Mouse (Mus musculus) ES-Bruce4 (cell line): ENCODE results near the gene Mpp2. TPM values are rescaled to one million over a fixed set of nuclear protein-coding genes. Genes with fewer than 3 reads are reported as not detected.

Experiments
- H3K27ac ChIP-seq: 2 replicates; pipeline ENCODE4 v1.5.1; 2012; ENCODE audit warnings: low read length, inconsistent platforms; ENCODE audit not compliant: insufficient read depth
- H3K27me3 ChIP-seq: 2 replicates; pipeline ENCODE4 v1.6.1; 2012; ENCODE audit warnings: mild to moderate bottlenecking, low read length, inconsistent platforms; ENCODE audit not compliant: control insufficient read depth, poor library complexity, insufficient read depth, severe bottlenecking
- H3K36me3 ChIP-seq: 2 replicates; pipeline ENCODE4 v1.6.1; 2012; ENCODE audit warnings: inconsistent platforms, mild to moderate bottlenecking, low read length, moderate library complexity; ENCODE audit not compliant: control insufficient read depth, poor library complexity, insufficient read depth, severe bottlenecking
- H3K4me1 ChIP-seq: one replicate; pipeline ENCODE4 v1.8.1; 2011; ENCODE audit warnings: low read length; ENCODE audit not compliant: control insufficient read depth, insufficient read depth
- H3K4me3 ChIP-seq: 2 replicates; pipeline ENCODE4 v1.5.1; 2011; ENCODE audit warnings: low read depth, mild to moderate bottlenecking, low read length
- H3K9ac ChIP-seq: 2 replicates; pipeline ENCODE4 v1.6.1; 2012; ENCODE audit warnings: low read depth, mild to moderate bottlenecking, inconsistent platforms; ENCODE audit not compliant: poor library complexity, severe bottlenecking
- H3K9me3 ChIP-seq: replicated peaks from 2 replicates; pipeline ENCODE4 v1.6.1; 2012; ENCODE audit warnings: mild to moderate bottlenecking, low read length, inconsistent platforms; ENCODE audit not compliant: control insufficient read depth, poor library complexity, insufficient read depth, severe bottlenecking
- CTCF ChIP-seq: IDR thresholded peaks from one replicate; pipeline ENCODE4 v1.8.1; 2011; ENCODE audit warnings: low read depth, low read length
- EP300 ChIP-seq: IDR thresholded peaks from 2 replicates; pipeline ENCODE4 v1.6.1; 2011; ENCODE audit warnings: low read depth, low read length; ENCODE audit not compliant: insufficient read depth
- POLR2A ChIP-seq: IDR thresholded peaks from one replicate; pipeline ENCODE4 v1.8.1; 2011; ENCODE audit warnings: low read length; ENCODE audit not compliant: insufficient read depth
- polyA plus RNA-seq: library from polyadenylated mRNA; stranded (reverse); fragments of >200 nt; gene quantifications from 2 replicates; pipeline ENCODE4 v1.2.4, GENCODE M21; 2011; ENCODE audit warnings: low read depth; ENCODE audit not compliant: missing spikeins, insufficient read depth, insufficient read length

Gene Mpp2
- polyA plus RNA-seq, 1 experiment, result 3.6 TPM

DNA sequence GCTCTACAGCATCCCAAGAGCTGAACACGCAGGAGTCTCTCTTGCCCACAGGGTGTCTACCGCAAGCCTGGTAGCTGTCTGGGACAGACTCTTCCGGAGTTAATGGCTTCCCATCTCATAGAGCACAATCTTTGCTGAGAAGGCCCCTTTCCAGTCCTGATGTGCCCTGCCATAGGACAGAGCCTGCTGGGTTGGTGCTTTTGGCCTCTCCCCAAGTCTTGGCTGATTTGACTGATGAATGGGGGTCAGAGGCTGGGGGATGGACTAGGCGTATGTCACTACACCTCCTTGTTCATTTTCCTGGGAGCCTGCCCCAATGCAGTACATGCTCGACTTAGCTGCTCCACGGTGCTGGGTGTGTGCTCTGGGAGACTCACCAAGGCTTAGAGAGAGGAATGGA is 50.5 kb downstream of the Mpp2 start:
- Histone ChIP-seq H3K9ac (no peak overlapping the region), H3K27me3 (no peaks in the 10 kb centered on the region)
- TF ChIP-seq CTCF, result no peak
- TF ChIP-seq EP300, result no peak
- no peak for TF ChIP-seq POLR2A

DNA sequence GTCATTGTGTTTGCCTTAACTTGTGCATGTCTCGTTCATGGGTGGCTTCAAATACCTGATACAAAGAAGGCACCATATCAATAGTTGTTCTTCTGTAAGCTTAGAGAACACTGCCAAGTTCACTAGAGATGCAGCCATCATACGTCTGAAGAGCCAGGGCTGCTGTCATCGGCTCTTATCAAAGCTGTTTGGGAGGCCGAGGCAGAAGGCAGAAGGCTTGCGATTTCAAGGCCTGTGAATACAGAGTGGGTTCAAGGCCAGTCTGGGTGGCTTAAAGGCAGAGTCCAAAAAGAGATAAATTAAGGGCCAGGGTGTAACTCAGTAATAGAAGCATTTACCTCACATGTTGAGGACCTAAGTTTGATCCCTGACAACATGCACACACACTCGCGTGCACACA is 52.0 kb downstream of the Mpp2 start:
- Histone ChIP-seq H3K4me1 (peaks cover 1% of the 10 kb centered on the region), H3K27me3 (no peaks in the 10 kb centered on the region), H3K9me3 (no peaks in the 10 kb centered on the region), H3K9ac (no peak overlapping the region), H3K36me3 (no peaks in the 10 kb centered on the region), H3K4me3 (no peak overlapping the region), H3K27ac (no peak overlapping the region)
- no peak for TF ChIP-seq POLR2A
- no peak for TF ChIP-seq CTCF
- no peak for TF ChIP-seq EP300

More for the DNA sequence above, 50.5 kb downstream of the Mpp2 start:
- Histone ChIP-seq H3K9me3 (no peaks in the 10 kb centered on the region), H3K4me3 (no peak overlapping the region), H3K36me3 (no peaks in the 10 kb centered on the region), H3K27ac (no peak overlapping the region), H3K4me1 (peaks cover 1% of the 10 kb centered on the region)

DNA sequence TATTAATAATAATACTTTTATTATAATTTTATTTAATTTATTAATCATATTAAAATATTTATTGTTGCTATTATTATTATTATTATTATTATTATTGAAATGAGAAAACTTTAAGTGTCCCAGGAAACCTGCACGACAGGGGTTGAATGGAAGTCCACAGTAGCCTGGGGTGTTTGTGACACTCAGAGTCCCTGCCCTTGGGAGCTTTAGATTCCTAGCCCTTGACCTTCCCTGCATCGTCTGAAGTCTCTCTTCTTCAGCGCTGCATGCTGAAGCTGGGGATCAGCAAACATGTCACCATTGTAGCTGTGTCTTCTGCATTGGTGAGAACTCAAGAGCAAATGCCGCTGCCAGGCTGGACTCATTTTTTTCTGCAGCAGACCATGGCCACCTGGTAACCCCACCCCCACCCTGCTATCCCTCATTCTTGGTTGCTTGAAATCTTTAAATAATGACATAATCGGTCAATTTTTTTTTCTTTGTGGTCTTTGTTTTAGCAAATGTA is 52.8 kb downstream of the Mpp2 start:
- H3K9ac ChIP-seq, result no peak overlapping the region
- H3K36me3 ChIP-seq, result no peaks in the 10 kb centered on the region
- TF ChIP-seq EP300 (no peak), POLR2A (no peak), CTCF (no peak)
- H3K27ac ChIP-seq, result no peak overlapping the region
- no peaks in the 10 kb centered on the region for H3K27me3 ChIP-seq
- no peak overlapping the region for H3K4me3 ChIP-seq
- H3K9me3 ChIP-seq, result no peaks in the 10 kb centered on the region
- H3K4me1 ChIP-seq, result peaks cover 1% of the 10 kb centered on the region

DNA sequence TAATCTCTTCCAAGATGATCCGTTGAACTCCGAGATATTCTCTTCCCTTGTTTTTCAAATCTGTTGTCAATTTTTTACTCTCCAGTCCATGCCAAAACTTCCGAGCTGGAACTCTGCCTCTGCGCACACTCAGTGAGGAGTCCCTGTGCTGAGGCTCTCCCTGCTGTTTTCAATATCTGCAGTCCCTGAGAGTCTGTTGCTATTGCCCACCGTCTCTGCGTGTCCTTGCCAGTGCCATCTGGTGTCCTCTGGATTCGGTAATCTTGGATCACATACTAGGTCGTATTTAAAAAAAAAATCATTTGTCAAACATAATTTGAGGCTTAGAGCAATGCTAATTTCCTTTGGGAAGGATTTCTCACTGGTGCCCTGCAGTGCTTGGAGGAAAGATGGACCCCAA is 53.4 kb downstream of the Mpp2 start:
- no peak overlapping the region for H3K9ac ChIP-seq
- H3K9me3 ChIP-seq, result no peaks in the 10 kb centered on the region
- H3K27me3 ChIP-seq, result no peaks in the 10 kb centered on the region
- no peak for TF ChIP-seq POLR2A
- TF ChIP-seq EP300, result no peak
- no peak for TF ChIP-seq CTCF
- H3K27ac ChIP-seq, result no peak overlapping the region
- no peak overlapping the region for H3K4me3 ChIP-seq
- no peaks in the 10 kb centered on the region for H3K36me3 ChIP-seq
- peaks cover 1% of the 10 kb centered on the region for H3K4me1 ChIP-seq

DNA sequence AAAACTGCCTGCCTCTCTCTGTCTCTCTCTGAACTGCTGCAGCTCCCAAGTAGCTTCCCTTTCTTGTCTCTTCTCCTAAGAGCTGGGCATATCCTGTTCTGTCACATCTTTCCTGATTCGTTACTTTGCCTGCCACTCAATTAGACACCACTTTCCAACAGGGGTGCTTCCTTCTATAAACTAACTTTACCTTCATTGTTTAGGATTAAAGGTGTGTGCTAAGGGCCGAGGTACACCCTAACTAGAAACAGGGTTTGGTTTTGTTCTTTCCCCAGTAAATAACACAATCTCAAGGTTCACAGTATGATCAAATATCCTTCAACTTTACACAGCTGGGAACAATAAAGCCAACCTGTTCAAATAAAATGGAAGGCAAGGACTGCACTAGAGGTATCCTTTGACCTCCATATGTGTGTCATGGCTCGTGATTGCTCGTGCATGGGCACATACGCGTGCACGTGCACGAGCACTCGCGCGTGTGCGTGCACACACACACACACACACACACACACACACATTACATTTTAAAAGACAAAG is 55.2 kb downstream of the Mpp2 start:
- no peaks in the 10 kb centered on the region for H3K4me1 ChIP-seq
- H3K4me3 ChIP-seq, result no peak overlapping the region
- H3K9me3 ChIP-seq, result no peaks in the 10 kb centered on the region
- TF ChIP-seq EP300 (no peak), CTCF (no peak), POLR2A (no peak)
- no peaks in the 10 kb centered on the region for H3K27me3 ChIP-seq
- no peak overlapping the region for H3K9ac ChIP-seq
- H3K27ac ChIP-seq, result no peak overlapping the region
- H3K36me3 ChIP-seq, result no peaks in the 10 kb centered on the region

DNA sequence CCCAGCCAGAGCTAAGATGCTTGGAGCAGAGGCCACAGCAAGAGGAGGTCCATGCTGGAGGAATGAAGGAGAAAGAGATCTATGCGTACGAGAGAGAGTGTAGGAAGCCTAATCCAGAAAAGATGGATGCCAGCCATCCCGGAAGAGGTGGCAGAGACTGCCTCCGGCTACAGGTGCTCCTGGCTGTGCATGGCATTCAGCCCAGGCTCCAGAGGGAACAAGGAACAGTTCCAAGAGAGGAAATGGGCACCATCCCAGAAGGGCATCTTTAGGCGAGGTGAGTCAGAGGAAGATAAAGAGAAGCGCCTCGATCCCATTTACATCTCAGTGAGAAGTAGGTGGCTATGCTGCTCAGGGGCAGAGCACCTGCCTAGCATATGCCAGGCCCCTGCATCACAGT is 57.2 kb downstream of the Mpp2 start:
- Histone ChIP-seq H3K27me3 (no peaks in the 10 kb centered on the region; the same call in 1 of the 2 replicates), H3K9me3 (no peaks in the 10 kb centered on the region), H3K27ac (no peak overlapping the region), H3K4me1 (peaks cover 3% of the 10 kb centered on the region), H3K36me3 (no peaks in the 10 kb centered on the region), H3K9ac (no peak overlapping the region), H3K4me3 (no peak overlapping the region)
- TF ChIP-seq CTCF (no peak), POLR2A (no peak), EP300 (no peak)
